Mouse (Mus musculus) liver, embryonic 16.5 days (tissue): Measurements from ENCODE around the gene Prlr. TPM values are rescaled to one million over a fixed set of nuclear protein-coding genes. Genes with fewer than 3 reads are reported as not detected.
A peak's percentile ranks its signal among the peaks of the same experiment; 100 is the strongest.

ENCODE experiments used
- ATAC-seq: fragments of 200-750 bp; cut with Nextera tagmentation; 2 replicates; pipeline ENCODE4 v1.8.0; 2017; ENCODE audit warnings: low read depth, mild to moderate bottlenecking, moderate number of reproducible peaks, moderate library complexity
- H3K27ac ChIP-seq: fragments of 300-500 bp; sonication (generic); 2 replicates; pipeline ENCODE4 v1.5.1; 2014; ENCODE audit warnings: mild to moderate bottlenecking, low read length
- H3K27me3 ChIP-seq: fragments of 300-500 bp; sonication (generic); 2 replicates; pipeline ENCODE4 v1.6.1; 2014; ENCODE audit warnings: low read depth, low read length, mixed read lengths; ENCODE audit not compliant: control insufficient read depth, insufficient read depth
- H3K36me3 ChIP-seq: fragments of 300-500 bp; sonication (generic); 2 replicates; pipeline ENCODE4 v1.6.1; 2014; ENCODE audit warnings: mild to moderate bottlenecking; ENCODE audit not compliant: control insufficient read depth, insufficient read depth
- H3K4me1 ChIP-seq: fragments of 300-500 bp; sonication (generic); 2 replicates; pipeline ENCODE4 v1.6.1; 2014; ENCODE audit warnings: low read depth, low read length, mixed read lengths; ENCODE audit not compliant: control insufficient read depth
- H3K4me2 ChIP-seq: fragments of 300-500 bp; sonication (generic); 2 replicates; pipeline ENCODE4 v1.6.1; 2014; ENCODE audit warnings: low read depth, low read length, mixed read lengths
- H3K4me3 ChIP-seq: fragments of 300-500 bp; sonication (generic); 2 replicates; pipeline ENCODE4 v1.5.1; 2014; ENCODE audit warnings: low read depth, mild to moderate bottlenecking, low read length
- H3K9ac ChIP-seq: fragments of 300-500 bp; sonication (generic); 2 replicates; pipeline ENCODE4 v1.6.1; 2014; ENCODE audit warnings: low read depth, low read length
- H3K9me3 ChIP-seq: fragments of 300-500 bp; sonication (generic); replicated peaks from 2 replicates; pipeline ENCODE4 v1.6.1; 2016; ENCODE audit warnings: low read length; ENCODE audit not compliant: control insufficient read depth
- WGBS: fragments of 180-500 bp; shearing (Covaris S2); extraction: QIAGEN DNeasy Blood & Tissue Kit; methylation state at CpG from one replicate; pipeline ENCODE4 v1.1.7; 2014; ENCODE audit not compliant: insufficient replicate concordance; 5-methylcytosine and 5-hydroxymethylcytosine counted together
- polyA plus RNA-seq: library from polyadenylated mRNA; unstranded; fragments of >200 nt; fragmentation: Nextera tagmentation; extraction: Ambion mirVana; gene quantifications from 2 replicates; pipeline ENCODE4 v1.2.1, GENCODE M21; 2015

Gene Prlr
- 0.20 and 0.44 TPM in 2 replicates for polyA plus RNA-seq

DNA sequence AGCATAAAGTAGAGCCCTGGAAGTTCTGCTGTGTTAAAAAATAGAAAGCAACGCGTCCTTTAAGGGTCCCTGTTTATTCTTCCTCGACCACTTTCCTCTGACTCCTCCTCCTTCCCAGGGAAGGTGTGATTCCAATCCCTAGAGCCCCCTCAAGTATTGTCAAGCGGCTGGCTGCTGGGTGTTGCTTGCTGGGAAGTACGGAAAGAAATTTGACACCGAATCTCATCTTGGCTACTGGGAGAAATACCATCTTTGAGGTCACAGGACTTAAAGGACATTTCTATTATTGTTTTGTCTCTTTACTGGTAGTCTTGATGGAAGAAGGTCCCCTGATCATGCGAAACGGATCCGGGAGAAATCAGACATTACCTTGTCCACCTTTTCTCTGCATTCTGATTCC is at the start of gene Prlr:
Gene Prlr, plus strand, starts transcription at position 156 of the 400 bp plus-strand sequence.
- Histone ChIP-seq H3K9me3 (no peaks in the 10 kb centered on the region), H3K27ac (no peak within 1 kb of the TSS), H3K27me3 (no peaks in the 10 kb centered on the region), H3K4me3 (peak within 1 kb of the TSS; percentile 40), H3K9ac (no peak within 1 kb of the TSS), H3K36me3 (no peaks in the 10 kb centered on the region), H3K4me1 (no peaks in the 10 kb centered on the region), H3K4me2 (peak within 1 kb of the TSS; percentile 51)
- 10% methylated on average over 9 of the region's 9 CpGs for WGBS
- ATAC-seq, result no peak

DNA sequence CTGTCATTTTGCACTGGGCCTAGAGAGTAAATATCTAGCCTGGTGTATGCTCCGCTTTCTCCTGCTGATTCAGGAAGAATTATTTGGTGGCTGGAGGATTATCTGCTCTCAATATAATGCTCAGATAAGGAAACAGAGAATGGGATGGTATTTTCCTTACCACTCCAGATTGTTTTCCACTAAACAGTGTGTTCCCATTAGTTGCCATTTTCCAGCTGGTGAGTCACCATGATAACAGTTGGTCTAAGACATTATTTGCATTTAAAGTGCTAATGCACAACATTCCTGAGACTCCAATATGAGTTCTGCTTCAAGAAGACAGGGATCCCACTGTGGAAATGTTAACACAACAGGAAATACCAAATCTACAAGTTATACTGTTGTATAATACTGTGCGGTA is 43.3 kb upstream of the Prlr start:
- no peaks in the 10 kb centered on the region for H3K4me1 ChIP-seq
- H3K4me2 ChIP-seq, result no peak overlapping the region
- no peaks in the 10 kb centered on the region for H3K9me3 ChIP-seq
- no peak overlapping the region for H3K4me3 ChIP-seq
- no peaks in the 10 kb centered on the region for H3K27me3 ChIP-seq
- H3K36me3 ChIP-seq, result no peaks in the 10 kb centered on the region
- H3K27ac ChIP-seq, result no peak overlapping the region
- ATAC-seq, result no peak
- H3K9ac ChIP-seq, result no peak overlapping the region
- WGBS, result 86% methylated on average over 2 of the region's 2 CpGs

GRCm38 (mm10) chr15:10134889-10135288 is 42.1 kb upstream of the Prlr start:
- Histone ChIP-seq H3K36me3 (no peaks in the 10 kb centered on the region), H3K4me3 (no peak overlapping the region), H3K9ac (no peak overlapping the region), H3K4me1 (no peaks in the 10 kb centered on the region), H3K4me2 (no peak overlapping the region), H3K27ac (no peak overlapping the region), H3K9me3 (no peaks in the 10 kb centered on the region), H3K27me3 (no peaks in the 10 kb centered on the region)
- 48% methylated on average over 4 of the region's 4 CpGs for WGBS
- ATAC-seq, result no peak

- H3K9me3 ChIP-seq, result no peaks in the 10 kb centered on the region
- H3K27ac ChIP-seq, result no peak overlapping the region
- no peak overlapping the region for H3K9ac ChIP-seq
- no peak for ATAC-seq
- no peak overlapping the region for H3K4me3 ChIP-seq
- no peak overlapping the region for H3K4me2 ChIP-seq
- no peaks in the 10 kb centered on the region for H3K27me3 ChIP-seq
- no peaks in the 10 kb centered on the region for H3K4me1 ChIP-seq
- 31% methylated on average over 5 of the region's 5 CpGs for WGBS
- no peaks in the 10 kb centered on the region for H3K36me3 ChIP-seq
Measured at GRCm38 (mm10) chr15:10144520-10144919, 32.5 kb upstream of the Prlr start.

DNA sequence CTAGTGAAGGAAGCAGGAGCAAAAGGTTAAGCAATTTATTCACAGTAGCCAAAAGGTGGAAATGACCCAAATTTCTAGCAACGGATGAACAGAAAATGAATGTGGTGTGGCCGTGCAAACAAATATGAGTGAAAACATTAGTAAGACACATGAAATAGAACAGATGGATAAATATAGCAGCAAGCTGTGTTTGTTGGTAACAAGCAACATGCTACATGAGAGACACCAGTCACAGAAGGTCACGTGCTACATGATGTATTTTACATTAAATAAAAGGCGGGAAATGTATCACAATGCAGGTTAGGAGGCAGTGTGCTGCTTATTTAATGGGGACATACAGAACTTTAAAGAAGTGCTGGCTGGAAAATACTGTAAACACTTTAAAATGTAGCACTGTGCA is 28.8 kb upstream of the Prlr start:
- no peak overlapping the region for H3K27ac ChIP-seq
- H3K4me3 ChIP-seq, result no peak overlapping the region
- no peaks in the 10 kb centered on the region for H3K27me3 ChIP-seq
- no peaks in the 10 kb centered on the region for H3K9me3 ChIP-seq
- ATAC-seq, result no peak
- no peak overlapping the region for H3K9ac ChIP-seq
- H3K36me3 ChIP-seq, result no peaks in the 10 kb centered on the region
- no peak overlapping the region for H3K4me2 ChIP-seq
- H3K4me1 ChIP-seq, result no peaks in the 10 kb centered on the region
- 74% methylated on average over 4 of the region's 4 CpGs for WGBS

DNA sequence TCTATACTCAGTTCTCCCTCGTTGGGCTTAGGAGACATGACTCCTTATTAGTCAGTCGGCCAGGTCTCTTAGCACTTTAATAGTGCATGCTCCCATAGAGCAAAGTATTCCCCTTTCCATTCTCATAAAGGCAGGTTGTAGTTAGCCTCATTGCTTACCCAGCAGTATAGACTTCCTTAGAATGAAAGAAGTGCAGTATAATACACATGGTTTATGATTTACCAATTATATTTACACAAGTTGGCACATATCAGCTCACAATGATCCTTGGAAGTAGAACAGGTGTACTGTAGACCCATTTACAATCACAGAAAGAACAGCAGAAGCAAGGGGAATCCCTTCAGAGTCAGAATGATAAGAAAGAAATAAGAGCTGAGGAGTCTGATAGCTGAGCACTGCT is 16.4 kb upstream of the Prlr start:
- ATAC-seq, result no peak
- 62% methylated on average over 2 of the region's 2 CpGs for WGBS

GRCm38 (mm10) chr15:10175078-10175477 is 2.0 kb upstream of the Prlr start:
- no peaks in the 10 kb centered on the region for H3K27me3 ChIP-seq
- no peak overlapping the region for H3K9ac ChIP-seq
- ATAC-seq, result no peak
- 67% methylated on average over 6 of the region's 6 CpGs for WGBS
- H3K36me3 ChIP-seq, result no peaks in the 10 kb centered on the region
- H3K4me3 ChIP-seq, result no peak overlapping the region
- no peak overlapping the region for H3K4me2 ChIP-seq
- H3K4me1 ChIP-seq, result no peaks in the 10 kb centered on the region
- H3K9me3 ChIP-seq, result no peaks in the 10 kb centered on the region
- H3K27ac ChIP-seq, result no peak overlapping the region

More for the DNA sequence above, 16.4 kb upstream of the Prlr start:
- Histone ChIP-seq H3K4me3 (no peak overlapping the region), H3K27ac (no peak overlapping the region), H3K4me2 (no peak overlapping the region), H3K9ac (no peak overlapping the region), H3K36me3 (no peaks in the 10 kb centered on the region), H3K9me3 (no peaks in the 10 kb centered on the region), H3K27me3 (no peaks in the 10 kb centered on the region), H3K4me1 (no peaks in the 10 kb centered on the region)

- Histone ChIP-seq H3K4me1 (no peaks in the 10 kb centered on the region), H3K4me2 (no peak overlapping the region), H3K27ac (no peak overlapping the region), H3K9me3 (no peaks in the 10 kb centered on the region), H3K27me3 (no peaks in the 10 kb centered on the region), H3K9ac (no peak overlapping the region), H3K36me3 (no peaks in the 10 kb centered on the region), H3K4me3 (no peak overlapping the region)
- 28% methylated on average over 7 of the region's 7 CpGs for WGBS
- ATAC-seq, result no peak
Measured at GRCm38 (mm10) chr15:10175656-10176055, 1.4 kb upstream of the Prlr start.

GRCm38 (mm10) chr15:10177519-10178130 is 587 bp downstream of the Prlr start:
- ATAC-seq, result no peak
- WGBS, result 2% methylated on average over 30 of the region's 30 CpGs
- no peaks in the 10 kb centered on the region for H3K9me3 ChIP-seq
- peak overlapping the region; percentile 51 for H3K4me2 ChIP-seq
- H3K4me1 ChIP-seq, result no peaks in the 10 kb centered on the region
- H3K36me3 ChIP-seq, result no peaks in the 10 kb centered on the region
- no peak overlapping the region for H3K27ac ChIP-seq
- H3K9ac ChIP-seq, result no peak overlapping the region
- H3K4me3 ChIP-seq, result peak overlapping the region; percentile 40
- no peaks in the 10 kb centered on the region for H3K27me3 ChIP-seq
